Mouse (Mus musculus) liver, postnatal 0 days (tissue): ENCODE measurements around the gene Spdef.

Experiments used
- CTCF ChIP-seq: sonication (generic); IDR thresholded peaks from 2 replicates; pipeline ENCODE4 v1.5.1; 2016; ENCODE audit warnings: antibody characterized with exemption, low read depth
- EP300 ChIP-seq: IDR thresholded peaks from 2 replicates; pipeline ENCODE4 v1.6.1; 2016; ENCODE audit warnings: antibody characterized with exemption, low read depth, mild to moderate bottlenecking

DNA sequence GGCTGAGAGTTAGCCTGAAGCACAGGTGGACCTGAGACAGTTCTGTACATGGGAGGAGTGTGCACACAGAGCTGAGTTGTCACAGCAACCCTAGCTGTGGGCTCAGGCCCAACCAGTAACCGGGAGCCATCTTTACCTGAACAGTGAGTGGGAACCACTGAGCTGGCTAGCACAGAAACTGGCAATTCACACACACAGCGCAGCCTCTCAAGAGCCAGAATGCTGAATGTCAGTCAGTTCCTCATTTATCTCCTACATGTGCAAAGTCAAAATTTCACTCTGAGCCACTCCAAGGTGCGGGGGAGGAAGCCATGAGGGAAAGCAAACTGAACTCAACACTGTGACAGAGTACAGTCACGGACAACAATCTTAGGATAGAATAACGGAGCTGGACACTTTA, 38.4 kb upstream of the Spdef start:
- no peak for TF ChIP-seq CTCF
- no peak for TF ChIP-seq EP300
